Mouse (Mus musculus) kidney, postnatal 0 days (tissue): ENCODE measurements around the gene Cnksr3. TPM values are rescaled to one million over a fixed set of nuclear protein-coding genes. Genes with fewer than 3 reads are reported as not detected.

Source experiments
- ATAC-seq: fragments of 200-750 bp; cut with Nextera tagmentation; replicated peaks from 2 replicates; pipeline ENCODE4 v1.8.0; 2017; ENCODE audit warnings: low read depth, moderate number of reproducible peaks, moderate TSS enrichment, moderate library complexity; ENCODE audit not compliant: low FRiP score
- DNase-seq: peaks from one replicate; pipeline ENCODE4 v3.0.0-alpha.2; 2016; ENCODE audit warnings: low spot score
- H3K27ac ChIP-seq: fragments of 300-500 bp; sonication (generic); 2 replicates; pipeline ENCODE4 v1.5.1; 2014; ENCODE audit warnings: mild to moderate bottlenecking
- H3K27me3 ChIP-seq: fragments of 300-500 bp; sonication (generic); 2 replicates; pipeline ENCODE4 v1.6.1; 2014; ENCODE audit warnings: low read length, mixed read lengths; ENCODE audit not compliant: insufficient read depth
- H3K36me3 ChIP-seq: fragments of 300-500 bp; sonication (generic); 2 replicates; pipeline ENCODE4 v1.6.1; 2014; ENCODE audit warnings: low read length, mixed read lengths; ENCODE audit not compliant: insufficient read depth
- H3K4me1 ChIP-seq: fragments of 300-500 bp; sonication (generic); replicated peaks from 2 replicates; pipeline ENCODE4 v1.6.1; 2014; ENCODE audit warnings: antibody characterized with exemption, low read length, mixed read lengths; ENCODE audit not compliant: insufficient read depth
- H3K4me2 ChIP-seq: fragments of 300-500 bp; sonication (generic); 2 replicates; pipeline ENCODE4 v1.6.1; 2014; ENCODE audit warnings: mild to moderate bottlenecking, low read length, moderate library complexity, mixed read lengths
- H3K4me3 ChIP-seq: fragments of 300-500 bp; sonication (generic); replicated peaks from 2 replicates; pipeline ENCODE4 v1.5.1; 2014; ENCODE audit warnings: low read depth, low read length
- H3K9ac ChIP-seq: fragments of 300-500 bp; sonication (generic); 2 replicates; pipeline ENCODE4 v1.6.1; 2014; ENCODE audit warnings: low read depth, low read length
- H3K9me3 ChIP-seq: fragments of 300-500 bp; sonication (generic); replicated peaks from 2 replicates; pipeline ENCODE4 v1.6.1; 2016; ENCODE audit warnings: low read length, inconsistent platforms, mixed read lengths
- CTCF ChIP-seq: IDR thresholded peaks from 2 replicates; pipeline ENCODE4 v1.5.1; 2016; ENCODE audit warnings: antibody characterized with exemption, low read depth, mild to moderate bottlenecking, moderate library complexity
- WGBS: fragments of 180-500 bp; shearing (Covaris S2); extraction: QIAGEN DNeasy Blood & Tissue Kit; methylation state at CpG from one replicate; pipeline ENCODE4 v1.1.7; 2014; 5-methylcytosine and 5-hydroxymethylcytosine counted together
- polyA plus RNA-seq: library from polyadenylated mRNA; unstranded; fragments of >200 nt; fragmentation: Nextera tagmentation; extraction: Ambion mirVana; gene quantifications from 2 replicates; pipeline ENCODE4 v1.2.1, GENCODE M21; 2015

Cnksr3 gene
- polyA plus RNA-seq, 1 experiment from 2014 or later, result 18.3 TPM

DNA sequence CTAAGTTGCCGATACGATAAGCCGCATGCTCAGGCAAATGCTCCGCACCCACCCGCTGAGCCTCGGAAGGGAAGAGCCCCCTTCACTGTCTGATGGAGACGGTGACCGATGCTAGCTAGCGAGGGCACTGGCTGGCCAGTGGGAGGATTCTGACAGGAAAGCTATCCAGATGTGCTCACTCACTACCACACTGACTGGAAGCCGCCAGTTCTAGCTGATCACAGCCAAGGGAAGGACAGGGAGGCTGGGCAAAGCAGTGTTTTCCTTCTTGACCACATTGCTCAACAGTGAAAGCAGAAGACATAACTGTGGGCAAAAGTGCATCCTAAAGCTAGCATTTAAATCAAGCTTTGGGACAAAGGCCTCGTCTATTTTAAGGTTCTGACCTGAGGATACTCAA, 4.7 kb downstream of the Cnksr3 start:
- H3K4me2 ChIP-seq, result no peak overlapping the region
- WGBS, result 57% methylated on average over 11 of the region's 11 CpGs
- no peak for TF ChIP-seq CTCF
- ATAC-seq, result no peak
- no peaks in the 10 kb centered on the region for H3K27me3 ChIP-seq
- H3K4me1 ChIP-seq, result peaks cover 13% of the 10 kb centered on the region; the same call in 1 of the 2 replicates
- no peak for DNase-seq
- H3K4me3 ChIP-seq, result no peak overlapping the region
- no peak overlapping the region for H3K27ac ChIP-seq
- H3K9ac ChIP-seq, result no peak overlapping the region
- H3K36me3 ChIP-seq, result no peaks in the 10 kb centered on the region
- H3K9me3 ChIP-seq, result no peaks in the 10 kb centered on the region

DNA sequence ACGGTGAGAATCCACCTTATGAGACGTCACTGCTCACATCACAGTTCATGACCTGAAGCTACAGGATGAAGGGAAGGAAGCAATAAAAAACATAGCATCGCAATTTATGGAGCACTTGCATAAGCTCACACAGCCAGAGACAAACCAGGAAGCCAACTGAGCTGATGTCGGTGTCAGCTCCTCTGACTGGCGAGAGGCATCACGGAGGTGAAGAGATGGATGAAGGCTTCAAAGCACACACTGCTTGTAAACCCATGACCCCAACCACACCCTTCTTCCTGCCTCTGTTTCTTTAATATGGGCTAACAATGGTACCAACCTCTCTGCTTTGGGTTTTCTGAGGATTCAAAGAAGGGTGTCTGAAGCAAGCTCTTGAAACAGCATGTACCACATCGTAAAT, 5.5 kb downstream of the Cnksr3 start:
- 41% methylated on average over 7 of the region's 7 CpGs for WGBS

DNA sequence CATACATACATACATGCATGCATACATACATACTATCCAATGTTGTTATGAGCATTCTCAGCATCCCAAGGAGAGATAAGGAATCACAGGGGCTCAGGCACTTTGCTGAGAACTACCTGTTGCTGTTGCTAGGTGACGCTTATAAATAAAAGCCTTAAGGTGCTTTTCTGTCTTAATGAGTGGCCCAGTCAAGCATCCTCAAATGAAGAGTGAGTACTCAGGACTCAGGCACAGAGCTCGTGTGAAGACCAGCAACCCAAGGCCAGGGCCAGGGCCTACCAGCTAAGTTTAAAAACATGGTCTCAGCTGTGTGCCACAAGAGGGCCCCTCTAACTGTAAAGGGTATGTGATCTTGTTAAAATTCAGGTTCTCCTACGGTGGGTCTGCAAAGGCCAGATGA, 6.5 kb downstream of the Cnksr3 start:
- ATAC-seq (no peak), DNase-seq (no peak)
- no peak overlapping the region for H3K4me2 ChIP-seq
- no peak overlapping the region for H3K9ac ChIP-seq
- peaks cover 13% of the 10 kb centered on the region; the same call in 1 of the 2 replicates for H3K4me1 ChIP-seq
- H3K27me3 ChIP-seq, result no peaks in the 10 kb centered on the region
- TF ChIP-seq CTCF, result peak; percentile 19; the same call in 1 of the 2 replicates
- 73% methylated on average over 3 of the region's 3 CpGs for WGBS
- H3K4me3 ChIP-seq, result no peak overlapping the region
- no peaks in the 10 kb centered on the region for H3K36me3 ChIP-seq
- no peaks in the 10 kb centered on the region for H3K9me3 ChIP-seq
- no peak overlapping the region for H3K27ac ChIP-seq

More for the DNA sequence above, 5.5 kb downstream of the Cnksr3 start:
- no peak overlapping the region for H3K4me2 ChIP-seq
- DNase-seq, result no peak
- H3K4me3 ChIP-seq, result no peak overlapping the region
- no peak overlapping the region for H3K27ac ChIP-seq
- peaks cover 13% of the 10 kb centered on the region; the same call in 1 of the 2 replicates for H3K4me1 ChIP-seq
- no peak for TF ChIP-seq CTCF
- H3K36me3 ChIP-seq, result no peaks in the 10 kb centered on the region
- ATAC-seq, result no peak
- no peaks in the 10 kb centered on the region for H3K27me3 ChIP-seq
- no peak overlapping the region for H3K9ac ChIP-seq
- no peaks in the 10 kb centered on the region for H3K9me3 ChIP-seq

DNA sequence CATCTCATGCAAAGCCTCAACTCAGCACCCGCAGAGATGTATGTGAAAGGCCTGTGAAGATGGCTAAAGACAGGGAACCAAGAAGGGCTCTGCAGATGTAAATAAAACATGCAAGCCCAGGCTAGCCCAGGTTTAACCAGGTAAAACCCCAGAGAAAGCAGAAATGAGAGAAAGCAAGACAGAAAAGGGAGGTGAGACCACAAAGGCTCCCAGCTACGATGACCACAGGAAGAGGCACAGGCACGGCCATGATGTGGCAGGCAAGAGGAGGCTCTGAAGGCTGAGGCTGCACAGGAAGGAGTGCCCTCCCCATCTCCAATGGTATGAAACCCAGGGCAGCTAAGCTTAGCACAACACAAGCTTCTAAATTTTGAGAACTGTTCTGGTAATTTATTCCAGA, 7.1 kb downstream of the Cnksr3 start:
- H3K9ac ChIP-seq, result no peak overlapping the region
- no peaks in the 10 kb centered on the region for H3K27me3 ChIP-seq
- no peak overlapping the region for H3K4me3 ChIP-seq
- no peak overlapping the region for H3K4me2 ChIP-seq
- no peaks in the 10 kb centered on the region for H3K9me3 ChIP-seq
- DNase-seq, result no peak
- 76% methylated on average over 3 of the region's 3 CpGs for WGBS
- no peak for TF ChIP-seq CTCF
- H3K36me3 ChIP-seq, result no peaks in the 10 kb centered on the region
- H3K4me1 ChIP-seq, result peaks cover 13% of the 10 kb centered on the region; the same call in 1 of the 2 replicates
- no peak overlapping the region for H3K27ac ChIP-seq
- ATAC-seq, result no peak

DNA sequence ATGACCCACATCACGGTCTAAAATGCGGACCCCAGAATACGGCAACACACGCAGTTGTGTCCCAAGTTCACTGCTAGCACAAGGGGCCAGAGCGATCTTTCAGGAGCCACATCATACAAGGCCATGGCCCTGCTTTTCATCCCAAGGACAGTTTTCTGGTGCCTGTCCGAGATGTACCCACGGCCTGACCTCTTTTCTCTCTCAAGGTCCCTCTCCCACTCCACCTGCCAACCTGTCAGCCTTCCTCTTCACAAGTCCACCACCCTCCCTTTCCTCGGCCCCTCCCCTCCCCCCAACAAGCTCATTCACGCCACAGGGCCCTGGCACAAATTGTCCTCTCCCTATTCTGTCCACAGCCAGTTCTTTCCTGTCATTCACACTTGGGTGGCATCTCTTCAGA, 9.5 kb downstream of the Cnksr3 start:
- no peak for TF ChIP-seq CTCF

DNA sequence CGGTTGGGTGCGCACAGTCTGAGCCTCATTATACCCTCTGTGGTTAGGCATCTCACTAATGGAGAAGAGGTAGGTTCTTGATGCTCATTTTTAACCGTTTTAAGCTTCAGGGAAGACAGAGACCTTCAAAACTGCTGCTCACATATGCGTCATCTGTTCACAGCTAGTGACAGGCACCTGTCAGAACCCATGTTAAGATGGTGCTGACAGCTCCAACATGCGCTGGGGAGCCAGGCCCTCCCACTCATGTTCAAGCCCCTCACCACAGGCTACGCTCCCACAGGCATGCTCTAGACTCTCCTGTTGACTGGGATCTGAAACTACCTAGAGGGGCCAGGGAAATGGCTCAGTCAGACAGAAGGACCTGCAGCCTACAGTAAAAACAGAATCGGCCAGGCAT, 11.4 kb downstream of the Cnksr3 start:
- no peaks in the 10 kb centered on the region for H3K36me3 ChIP-seq
- no peak for TF ChIP-seq CTCF
- H3K4me1 ChIP-seq, result peaks cover 5% of the 10 kb centered on the region; the same call in 1 of the 2 replicates
- no peak overlapping the region for H3K27ac ChIP-seq
- no peak overlapping the region for H3K4me3 ChIP-seq
- H3K27me3 ChIP-seq, result no peaks in the 10 kb centered on the region
- no peak overlapping the region for H3K4me2 ChIP-seq
- 84% methylated on average over 7 of the region's 7 CpGs for WGBS
- no peak overlapping the region for H3K9ac ChIP-seq
- H3K9me3 ChIP-seq, result no peaks in the 10 kb centered on the region
- no peak for DNase-seq
- ATAC-seq, result no peak

More for the DNA sequence above, 9.5 kb downstream of the Cnksr3 start:
- no peak for ATAC-seq
- WGBS, result 85% methylated on average over 9 of the region's 9 CpGs
- Histone ChIP-seq H3K4me2 (no peak overlapping the region), H3K27me3 (no peaks in the 10 kb centered on the region), H3K9ac (no peak overlapping the region), H3K4me1 (peaks cover 6% of the 10 kb centered on the region; the same call in 1 of the 2 replicates), H3K36me3 (no peaks in the 10 kb centered on the region), H3K4me3 (no peak overlapping the region), H3K9me3 (no peaks in the 10 kb centered on the region), H3K27ac (no peak overlapping the region)
- DNase-seq, result no peak

DNA sequence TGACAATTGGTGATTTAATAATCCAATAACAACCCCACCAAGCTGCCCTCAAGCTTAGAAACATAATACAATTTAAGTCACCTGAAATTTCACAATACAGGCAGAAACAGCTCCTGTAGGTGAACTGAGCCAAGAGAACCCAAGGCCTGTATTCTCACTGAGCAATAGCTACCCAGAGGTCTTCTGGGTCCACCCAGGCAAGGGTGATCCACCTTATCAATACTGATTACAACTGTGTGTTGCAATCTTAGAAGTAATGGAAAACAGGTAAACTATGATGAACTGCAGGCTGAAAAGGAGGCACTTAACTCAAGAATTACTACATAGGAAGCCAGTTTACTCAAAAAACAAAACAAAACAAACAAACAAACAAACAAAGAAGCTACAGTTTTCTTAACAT, 13.8 kb downstream of the Cnksr3 start:
- Histone ChIP-seq H3K9me3 (no peaks in the 10 kb centered on the region), H3K4me2 (no peak overlapping the region), H3K36me3 (no peaks in the 10 kb centered on the region), H3K4me3 (no peak overlapping the region), H3K4me1 (peaks cover 5% of the 10 kb centered on the region; the same call in 1 of the 2 replicates), H3K27ac (no peak overlapping the region), H3K27me3 (no peaks in the 10 kb centered on the region), H3K9ac (no peak overlapping the region)
- ATAC-seq (no peak), DNase-seq (no peak)
- TF ChIP-seq CTCF, result no peak
